Mouse (Mus musculus): ENCODE measurements around the gene C130074G19Rik. TPM values are rescaled to one million over a fixed set of nuclear protein-coding genes. Genes with fewer than 3 reads are reported as not detected.

The C130074G19Rik gene
- total RNA-seq, 2 experiments from 2014 or later = 7.1 to 10.1 TPM

GRCm38 (mm10) chr1:184824439-184824851 is 58.6 kb downstream of the C130074G19Rik start:
- Histone ChIP-seq H3K27ac (peak overlapping the region; percentile 75), H3K4me3 (peak overlapping the region; percentile 53)
- peak; percentile 93 for DNase-seq
- peak; percentile 94 for TF ChIP-seq CTCF (IDR thresholded peaks at IDR 0.05)
- intact Hi-C loops (cut with DNase I) = loop anchor here (2.0 kb wide), 3 partner anchors 20 to 58 kb away; partner anchors contain the start of gene C130074G19Rik

GRCm38 (mm10) chr1:184822678-184823077 is 60.3 kb downstream of the C130074G19Rik start:
- Histone ChIP-seq H3K4me3 (peak overlapping the region; percentile 41), H3K27ac (peak overlapping the region; percentile 38)
- no peak for TF ChIP-seq CTCF (IDR thresholded peaks at IDR 0.05)
- peak; percentile 50 for DNase-seq
- intact Hi-C loops (cut with DNase I) = no loop called here

Small RNAs within 50 kb of the gene (microRNA-seq; reads per million reads assigned to microRNA genes)
- 114 reads per million, percentile 46 among the genes with 10 or more reads in this experiment for gene Mir1981

Other genes starting within 250 kb of the C130074G19Rik start
- gene Hlx, start 150.6 kb downstream of the C130074G19Rik start, total RNA-seq (2021) = 10 to 100 TPM in 1 of 2 experiments, 1 to 10 TPM in 1; 6.9 to 10.9 TPM
- gene Marc1, start 71.9 kb downstream of the C130074G19Rik start, total RNA-seq (2021) = not detected
- 100 to 1,000 TPM; 126 to 170 TPM for gene Marc2, start 36.8 kb downstream of the C130074G19Rik start, total RNA-seq (2021)
- 1 to 10 TPM; 2.4 to 2.8 TPM for gene Mark1, start 116.4 kb upstream of the C130074G19Rik start, total RNA-seq (2021)